Mouse (Mus musculus): ENCODE results near the gene Pdk2. TPM values are rescaled to one million over a fixed set of nuclear protein-coding genes. Genes with fewer than 3 reads are reported as not detected.

Gene Pdk2
- polyA plus RNA-seq, 1 experiment from 2014 or later: 22.7 TPM

GRCm38 (mm10) chr11:95001584-95002347 is 39.4 kb downstream of the Pdk2 start:
- H3K9ac ChIP-seq: no peak overlapping the region
- no peak overlapping the region for H3K4me3 ChIP-seq (replicated peaks; ENCODE audit: low read length)
- H3K4me1 ChIP-seq (replicated peaks; ENCODE audit: control insufficient read depth, insufficient read depth, low read length): peaks cover 8% of the 10 kb centered on the region
- H3K4me2 ChIP-seq (replicated peaks): no peak overlapping the region
- peaks cover 86% of the 10 kb centered on the region for H3K36me3 ChIP-seq (replicated peaks; ENCODE audit: control insufficient read depth, insufficient read depth)
- no peaks in the 10 kb centered on the region for H3K9me3 ChIP-seq (ENCODE audit: control insufficient read depth, low read length)
- H3K27ac ChIP-seq: no peak overlapping the region
- ATAC-seq (ENCODE audit: low FRiP score) (no peak), DNase-seq (ENCODE audit: low spot score) (no peak)
- no peaks in the 10 kb centered on the region for H3K27me3 ChIP-seq (ENCODE audit: control insufficient read depth, insufficient read depth, low read length)
- WGBS: 85% methylated on average over 21 of the region's 21 CpGs

GRCm38 (mm10) chr11:95001058-95001457 is 40.1 kb downstream of the Pdk2 start:
- Histone ChIP-seq H3K27ac (peak overlapping the region; percentile 62; the same call in 1 of the 2 replicates), H3K9me3 (ENCODE audit: control insufficient read depth, low read length) (no peaks in the 10 kb centered on the region), H3K9ac (no peak overlapping the region), H3K4me2 (replicated peaks) (no peak overlapping the region; the same call in 1 of the 2 replicates), H3K36me3 (replicated peaks; ENCODE audit: control insufficient read depth, insufficient read depth) (peaks cover 93% of the 10 kb centered on the region), H3K4me3 (replicated peaks; ENCODE audit: low read length) (no peak overlapping the region), H3K27me3 (ENCODE audit: control insufficient read depth, insufficient read depth, low read length) (no peaks in the 10 kb centered on the region), H3K4me1 (replicated peaks; ENCODE audit: control insufficient read depth, insufficient read depth, low read length) (peaks cover 9% of the 10 kb centered on the region)
- 2% methylated on average over 8 of the region's 8 CpGs for WGBS
- DNase-seq (ENCODE audit: low spot score) (peak; percentile 76), ATAC-seq (ENCODE audit: low FRiP score) (peak; percentile 51)

GRCm38 (mm10) chr11:95000548-95000947 is 40.6 kb downstream of the Pdk2 start:
- peaks cover 94% of the 10 kb centered on the region for H3K36me3 ChIP-seq (replicated peaks; ENCODE audit: control insufficient read depth, insufficient read depth)
- DNase-seq (ENCODE audit: low spot score) (no peak), ATAC-seq (ENCODE audit: low FRiP score) (no peak)
- H3K27ac ChIP-seq: peak overlapping the region; percentile 62; the same call in 1 of the 2 replicates
- no peak overlapping the region for H3K4me2 ChIP-seq (replicated peaks)
- no peaks in the 10 kb centered on the region for H3K9me3 ChIP-seq (ENCODE audit: control insufficient read depth, low read length)
- peaks cover 14% of the 10 kb centered on the region for H3K4me1 ChIP-seq (replicated peaks; ENCODE audit: control insufficient read depth, insufficient read depth, low read length)
- no peak overlapping the region for H3K9ac ChIP-seq
- no peaks in the 10 kb centered on the region for H3K27me3 ChIP-seq (ENCODE audit: control insufficient read depth, insufficient read depth, low read length)
- H3K4me3 ChIP-seq (replicated peaks; ENCODE audit: low read length): no peak overlapping the region
- 44% methylated on average over 4 of the region's 4 CpGs for WGBS

GRCm38 (mm10) chr11:95000128-95000527 is 41.0 kb downstream of the Pdk2 start:
- no peak overlapping the region for H3K4me2 ChIP-seq (replicated peaks)
- DNase-seq (ENCODE audit: low spot score): no peak
- H3K27ac ChIP-seq: no peak overlapping the region
- peaks cover 94% of the 10 kb centered on the region for H3K36me3 ChIP-seq (replicated peaks; ENCODE audit: control insufficient read depth, insufficient read depth)
- 81% methylated on average over 8 of the region's 8 CpGs for WGBS
- H3K27me3 ChIP-seq (ENCODE audit: control insufficient read depth, insufficient read depth, low read length): no peaks in the 10 kb centered on the region
- no peak for ATAC-seq (ENCODE audit: low FRiP score)
- no peaks in the 10 kb centered on the region for H3K9me3 ChIP-seq (ENCODE audit: control insufficient read depth, low read length)
- H3K4me1 ChIP-seq (replicated peaks; ENCODE audit: control insufficient read depth, insufficient read depth, low read length): peaks cover 18% of the 10 kb centered on the region
- H3K4me3 ChIP-seq (replicated peaks; ENCODE audit: low read length): no peak overlapping the region
- no peak overlapping the region for H3K9ac ChIP-seq

GRCm38 (mm10) chr11:94998041-94998531 is 43.1 kb downstream of the Pdk2 start:
- peaks cover 39% of the 10 kb centered on the region for H3K4me1 ChIP-seq (replicated peaks; ENCODE audit: control insufficient read depth, insufficient read depth, low read length)
- no peaks in the 10 kb centered on the region for H3K9me3 ChIP-seq (ENCODE audit: control insufficient read depth, low read length)
- H3K36me3 ChIP-seq (replicated peaks; ENCODE audit: control insufficient read depth, insufficient read depth): peaks cover 75% of the 10 kb centered on the region
- DNase-seq (ENCODE audit: low spot score) (no peak), ATAC-seq (ENCODE audit: low FRiP score) (0 out of 2 replicates have a peak, but pooled peaks have one; percentile 8)
- H3K9ac ChIP-seq: peak overlapping the region; percentile 13; the same call in 1 of the 2 replicates
- H3K27ac ChIP-seq: no peak overlapping the region
- no peaks in the 10 kb centered on the region for H3K27me3 ChIP-seq (ENCODE audit: control insufficient read depth, insufficient read depth, low read length)
- no peak overlapping the region; the same call in 1 of the 2 replicates for H3K4me2 ChIP-seq (replicated peaks)
- WGBS: 67% methylated on average over 16 of the region's 16 CpGs
- no peak overlapping the region for H3K4me3 ChIP-seq (replicated peaks; ENCODE audit: low read length)

- no peaks in the 10 kb centered on the region for H3K27me3 ChIP-seq (ENCODE audit: control insufficient read depth, insufficient read depth, low read length)
- H3K27ac ChIP-seq: no peak overlapping the region
- no peak overlapping the region for H3K9ac ChIP-seq
- 67% methylated on average over 5 of the region's 5 CpGs for WGBS
- no peak overlapping the region for H3K4me2 ChIP-seq (replicated peaks)
- ATAC-seq (ENCODE audit: low FRiP score): no peak
- no peaks in the 10 kb centered on the region for H3K9me3 ChIP-seq (ENCODE audit: control insufficient read depth, low read length)
- H3K4me1 ChIP-seq (replicated peaks; ENCODE audit: control insufficient read depth, insufficient read depth, low read length): peaks cover 44% of the 10 kb centered on the region
- peaks cover 70% of the 10 kb centered on the region for H3K36me3 ChIP-seq (replicated peaks; ENCODE audit: control insufficient read depth, insufficient read depth)
- DNase-seq (ENCODE audit: low spot score): no peak
- H3K4me3 ChIP-seq (replicated peaks; ENCODE audit: low read length): no peak overlapping the region
Observed at GRCm38 (mm10) chr11:94997596-94997995, 43.6 kb downstream of the Pdk2 start.

GRCm38 (mm10) chr11:94996984-94997383 is 44.2 kb downstream of the Pdk2 start:
- no peak for DNase-seq (ENCODE audit: low spot score)
- Histone ChIP-seq H3K4me3 (replicated peaks; ENCODE audit: low read length) (no peak overlapping the region), H3K27ac (no peak overlapping the region), H3K4me1 (replicated peaks; ENCODE audit: control insufficient read depth, insufficient read depth, low read length) (peaks cover 44% of the 10 kb centered on the region), H3K9me3 (ENCODE audit: control insufficient read depth, low read length) (no peaks in the 10 kb centered on the region), H3K9ac (no peak overlapping the region), H3K27me3 (ENCODE audit: control insufficient read depth, insufficient read depth, low read length) (no peaks in the 10 kb centered on the region), H3K4me2 (replicated peaks) (no peak overlapping the region), H3K36me3 (replicated peaks; ENCODE audit: control insufficient read depth, insufficient read depth) (peaks cover 64% of the 10 kb centered on the region)
- 93% methylated on average over 6 of the region's 6 CpGs for WGBS
- ATAC-seq (ENCODE audit: low FRiP score): no peak

- H3K4me2 ChIP-seq (replicated peaks): peak overlapping the region; percentile 100
- DNase-seq (ENCODE audit: low spot score) (no peak), ATAC-seq (ENCODE audit: low FRiP score) (no peak)
- H3K9ac ChIP-seq: peak overlapping the region; percentile 99; the same call in 1 of the 2 replicates
- peaks cover 57% of the 10 kb centered on the region for H3K36me3 ChIP-seq (replicated peaks; ENCODE audit: control insufficient read depth, insufficient read depth)
- H3K27me3 ChIP-seq (ENCODE audit: control insufficient read depth, insufficient read depth, low read length): no peaks in the 10 kb centered on the region
- no peak overlapping the region for H3K27ac ChIP-seq
- peak overlapping the region; percentile 95; the same call in 1 of the 2 replicates for H3K4me3 ChIP-seq (replicated peaks; ENCODE audit: low read length)
- peaks cover 43% of the 10 kb centered on the region for H3K4me1 ChIP-seq (replicated peaks; ENCODE audit: control insufficient read depth, insufficient read depth, low read length)
- no peaks in the 10 kb centered on the region for H3K9me3 ChIP-seq (ENCODE audit: control insufficient read depth, low read length)
- WGBS: 77% methylated on average over 8 of the region's 8 CpGs
Observed at GRCm38 (mm10) chr11:94996101-94996500, 45.1 kb downstream of the Pdk2 start.

GRCm38 (mm10) chr11:94994947-94995772 is 46.0 kb downstream of the Pdk2 start:
- Histone ChIP-seq H3K36me3 (replicated peaks; ENCODE audit: control insufficient read depth, insufficient read depth) (peaks cover 52% of the 10 kb centered on the region), H3K27ac (no peak overlapping the region), H3K9ac (peak overlapping the region; percentile 99), H3K4me2 (replicated peaks) (peak overlapping the region; percentile 100), H3K9me3 (ENCODE audit: control insufficient read depth, low read length) (no peaks in the 10 kb centered on the region), H3K27me3 (ENCODE audit: control insufficient read depth, insufficient read depth, low read length) (no peaks in the 10 kb centered on the region), H3K4me3 (replicated peaks; ENCODE audit: low read length) (peak overlapping the region; percentile 95), H3K4me1 (replicated peaks; ENCODE audit: control insufficient read depth, insufficient read depth, low read length) (peaks cover 45% of the 10 kb centered on the region)
- DNase-seq (ENCODE audit: low spot score) (no peak), ATAC-seq (ENCODE audit: low FRiP score) (no peak)
- 82% methylated on average over 11 of the region's 11 CpGs for WGBS

All from hindbrain, embryonic 14.5 days (tissue).